Mouse (Mus musculus): Measurements from ENCODE around the gene Cyth1.
A peak's percentile ranks its signal among the peaks of the same experiment; 100 is the strongest.

The Cyth1 gene

DNA sequence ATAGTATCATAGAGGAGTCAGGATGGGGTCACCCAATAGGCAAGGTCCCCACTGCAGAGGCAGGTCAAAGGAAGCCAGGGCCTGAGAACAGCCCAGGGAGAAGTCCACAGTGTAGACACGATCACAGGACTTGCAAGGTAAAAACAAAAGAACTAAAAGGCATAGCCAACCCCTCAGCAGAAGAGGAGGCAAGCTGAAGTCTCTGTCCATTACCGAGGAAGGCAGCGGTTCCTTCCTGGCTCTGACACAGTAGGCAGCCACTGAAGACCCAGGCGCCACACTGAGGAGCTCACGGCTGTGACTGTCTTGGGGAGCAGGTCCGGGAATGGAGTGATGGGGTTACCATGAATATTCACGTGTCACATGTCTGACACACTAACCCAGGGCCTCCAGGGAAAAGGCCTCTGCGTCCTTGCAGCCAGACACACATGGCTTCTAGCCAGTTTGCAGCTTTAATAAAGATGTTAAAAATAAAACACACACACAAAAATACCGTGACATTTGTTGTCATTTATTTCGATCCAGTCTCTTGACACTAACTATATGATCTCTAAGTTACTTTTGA is 51.5 kb downstream of the Cyth1 start:
- DNase-seq: no peak

DNA sequence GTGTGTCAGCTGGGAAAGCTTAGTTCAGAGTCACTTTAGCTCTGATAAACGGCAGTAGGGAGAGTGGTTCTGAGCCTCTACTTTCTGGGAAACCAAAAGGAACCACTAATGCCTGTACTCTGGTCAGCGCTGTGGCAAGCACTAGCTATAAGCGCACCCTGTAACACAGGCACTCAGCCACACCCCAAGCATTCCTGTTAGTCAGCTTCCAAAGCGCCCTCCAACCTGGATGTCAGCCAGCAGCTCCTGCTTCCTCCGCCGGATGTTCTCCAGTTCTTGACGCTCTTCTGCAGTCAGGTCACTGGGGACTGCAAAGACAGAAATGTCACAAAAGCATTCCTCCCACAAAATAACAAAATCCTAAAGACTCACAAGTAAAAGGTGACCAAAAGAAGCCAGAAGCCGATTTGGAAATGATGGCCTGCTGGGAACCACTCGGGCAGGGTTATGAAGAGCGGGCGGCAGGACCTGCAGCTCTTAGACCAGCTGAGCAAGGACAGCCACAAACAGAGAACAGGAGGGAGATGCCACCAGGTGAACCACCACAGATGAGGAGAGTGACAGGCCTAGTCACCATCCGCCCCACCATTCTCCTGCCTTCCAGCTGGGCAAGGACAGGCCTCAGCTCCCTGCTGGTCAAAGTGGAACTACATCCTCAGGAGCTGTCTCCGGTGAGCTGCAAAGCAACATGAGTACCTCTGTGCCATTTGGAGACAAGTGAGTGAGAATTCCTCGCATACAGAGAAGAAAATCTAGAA is 54.8 kb downstream of the Cyth1 start:
- peak; percentile 91 for DNase-seq

- no peak for DNase-seq
These were observed 55.4 kb downstream of the Cyth1 start for GRCm38 (mm10) chr11:118192973-118193372.

GRCm38 (mm10) chr11:118182768-118183167 is 65.6 kb downstream of the Cyth1 start:
- DNase-seq: no peak

DNA sequence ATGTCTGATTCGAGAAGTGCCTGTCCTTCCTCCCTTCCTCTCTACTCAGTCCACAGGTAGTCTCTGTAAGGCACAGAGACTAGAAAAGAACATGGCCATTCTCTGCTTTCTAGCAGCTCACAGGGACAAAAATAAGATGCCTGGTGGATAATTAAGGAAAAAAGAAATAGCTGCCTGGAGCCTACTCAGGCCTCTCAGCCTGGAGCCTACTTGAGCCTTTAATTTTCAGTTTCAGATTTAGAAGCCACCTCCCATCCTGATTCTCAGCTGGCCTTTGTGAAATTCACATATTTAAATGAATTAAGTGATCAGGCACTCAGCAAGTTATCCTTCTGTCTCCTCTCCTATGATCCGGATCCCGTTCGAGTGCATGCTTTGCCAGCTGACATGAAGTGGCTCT is 66.0 kb downstream of the Cyth1 start:
- no peak for DNase-seq

- no peak for DNase-seq
These were observed 68.2 kb downstream of the Cyth1 start for GRCm38 (mm10) chr11:118180199-118180598.

- DNase-seq: no peak
These were observed 70.2 kb downstream of the Cyth1 start for GRCm38 (mm10) chr11:118178236-118178635.

DNA sequence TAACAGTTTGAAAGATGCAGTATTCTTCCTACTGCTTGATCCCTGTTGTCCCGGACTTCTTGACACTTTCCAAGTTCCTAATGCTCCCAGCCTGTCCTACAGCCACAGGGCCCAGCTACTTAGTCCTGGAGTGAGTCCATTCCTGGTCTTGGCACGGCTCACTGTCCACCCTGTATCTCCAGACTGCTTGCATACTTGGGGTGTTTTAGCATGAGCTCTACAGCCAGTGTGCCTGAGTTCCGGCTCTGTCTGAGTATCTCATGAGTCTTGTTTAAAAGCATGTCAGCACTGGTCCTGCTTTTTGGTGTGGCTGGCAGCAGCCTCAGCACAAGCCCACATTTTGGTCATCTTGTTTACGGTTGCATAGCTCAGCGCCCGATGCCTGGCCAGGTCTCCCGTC is 73.6 kb downstream of the Cyth1 start:
- DNase-seq: peak; percentile 23

GRCm38 (mm10) chr11:118172768-118173167 is 75.6 kb downstream of the Cyth1 start:
- DNase-seq: no peak

DNA sequence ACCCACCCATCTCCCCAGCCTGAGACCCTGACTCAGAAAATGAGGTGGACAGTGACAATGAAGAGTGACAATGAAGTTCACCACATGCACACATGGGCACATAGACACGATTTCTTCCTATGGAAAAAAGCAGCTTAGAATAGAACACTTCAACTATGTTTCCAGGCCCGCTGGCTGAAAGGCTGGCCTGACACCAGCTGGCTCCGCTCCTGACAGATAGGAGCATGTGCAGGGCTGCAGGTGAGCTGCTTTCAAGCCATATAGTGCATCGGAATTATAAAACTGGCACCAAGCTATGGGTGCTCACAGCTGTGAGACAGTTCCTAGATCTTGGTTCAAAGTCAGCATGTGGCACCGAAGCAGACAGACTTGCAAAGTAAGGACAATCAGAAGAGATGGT is 78.1 kb downstream of the Cyth1 start:
- no peak for DNase-seq

GRCm38 (mm10) chr11:118168714-118169113 is 79.7 kb downstream of the Cyth1 start:
- DNase-seq: no peak

GRCm38 (mm10) chr11:118166626-118167025 is 81.8 kb downstream of the Cyth1 start:
- DNase-seq: no peak

DNA sequence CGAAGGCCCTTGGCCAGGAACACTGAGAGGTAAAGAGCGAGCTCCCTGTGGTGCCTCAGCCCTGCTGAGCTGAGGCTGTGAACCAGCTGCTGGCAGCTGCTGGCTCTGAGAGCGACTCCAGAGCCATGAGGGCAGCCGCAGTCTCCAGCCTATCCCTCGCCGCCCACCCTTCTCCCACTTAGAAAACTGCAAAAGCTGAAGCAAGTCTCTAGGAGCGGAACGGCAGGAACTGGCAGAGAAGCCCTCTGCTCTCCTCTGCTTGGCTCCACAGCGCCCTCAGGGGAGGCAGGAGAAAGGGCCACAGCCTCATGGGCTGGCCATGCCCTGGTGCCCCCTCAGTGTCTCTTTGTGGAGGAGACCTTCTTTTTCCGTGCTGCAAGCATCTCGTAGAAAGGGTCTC is 82.7 kb downstream of the Cyth1 start:
- DNase-seq: peak; percentile 7

DNA sequence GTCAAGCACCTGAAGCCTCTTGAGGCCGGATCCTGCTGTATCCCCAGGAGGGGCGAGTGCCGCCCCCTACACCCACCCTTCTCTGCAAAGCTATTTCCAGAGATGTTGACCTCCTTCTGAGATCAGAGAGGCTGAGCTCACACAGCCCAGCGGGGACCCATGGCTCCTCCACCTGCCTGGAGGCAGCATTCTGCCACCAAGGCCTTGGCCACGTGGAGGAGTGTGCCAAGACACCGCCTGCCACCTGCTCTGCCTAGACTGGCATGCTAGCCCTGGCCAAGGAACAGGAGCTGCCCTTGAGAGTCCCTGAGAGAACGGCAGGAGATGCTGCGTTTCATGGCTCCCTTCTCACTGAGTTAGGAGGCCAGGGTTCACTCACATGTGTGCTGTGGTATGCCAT is 83.8 kb downstream of the Cyth1 start:
- DNase-seq: no peak

DNA sequence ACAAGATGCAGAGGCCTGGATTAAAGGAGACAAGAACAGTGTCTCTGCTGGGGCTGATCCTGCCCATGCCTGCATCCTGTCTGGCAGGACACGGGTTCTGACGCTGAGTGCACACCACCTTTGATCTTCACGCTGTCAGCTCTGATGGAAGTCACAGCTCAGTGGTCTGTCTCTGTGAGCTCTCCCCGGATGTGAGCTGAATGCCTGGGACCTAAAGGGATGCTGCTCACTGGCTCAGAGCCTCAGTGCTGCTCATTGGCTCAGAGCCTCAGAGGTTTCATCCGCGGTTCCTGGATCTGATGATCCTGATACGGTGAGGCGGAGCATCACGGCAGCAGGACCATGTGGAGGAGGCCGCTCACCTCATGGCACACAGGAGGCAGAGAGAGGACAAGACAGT is 86.1 kb downstream of the Cyth1 start:
- DNase-seq: no peak

DNA sequence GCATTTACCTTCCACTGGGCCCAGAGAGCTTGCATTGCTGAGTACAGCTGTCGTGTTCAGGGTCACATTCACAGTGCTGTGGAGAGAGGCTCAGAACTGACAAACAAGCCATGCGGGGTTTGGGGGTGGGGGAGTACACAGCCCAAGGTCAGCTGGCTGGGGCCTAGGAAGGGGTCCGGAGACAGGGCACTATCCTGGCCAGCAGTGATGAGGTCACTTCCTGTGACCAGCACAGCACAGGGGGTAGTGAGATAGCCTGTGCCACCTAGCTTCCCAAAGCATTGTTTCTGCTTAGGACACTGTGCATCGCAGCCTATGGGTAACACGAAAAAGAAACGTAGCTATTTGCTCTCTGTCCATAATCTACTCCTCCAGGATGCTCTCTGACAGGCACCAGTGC is 87.2 kb downstream of the Cyth1 start:
- no peak for DNase-seq

- DNase-seq: peak; percentile 19
These were observed 87.6 kb downstream of the Cyth1 start for GRCm38 (mm10) chr11:118160763-118161162.

- no peak for DNase-seq
These were observed 89.6 kb downstream of the Cyth1 start for GRCm38 (mm10) chr11:118158753-118159152.

DNA sequence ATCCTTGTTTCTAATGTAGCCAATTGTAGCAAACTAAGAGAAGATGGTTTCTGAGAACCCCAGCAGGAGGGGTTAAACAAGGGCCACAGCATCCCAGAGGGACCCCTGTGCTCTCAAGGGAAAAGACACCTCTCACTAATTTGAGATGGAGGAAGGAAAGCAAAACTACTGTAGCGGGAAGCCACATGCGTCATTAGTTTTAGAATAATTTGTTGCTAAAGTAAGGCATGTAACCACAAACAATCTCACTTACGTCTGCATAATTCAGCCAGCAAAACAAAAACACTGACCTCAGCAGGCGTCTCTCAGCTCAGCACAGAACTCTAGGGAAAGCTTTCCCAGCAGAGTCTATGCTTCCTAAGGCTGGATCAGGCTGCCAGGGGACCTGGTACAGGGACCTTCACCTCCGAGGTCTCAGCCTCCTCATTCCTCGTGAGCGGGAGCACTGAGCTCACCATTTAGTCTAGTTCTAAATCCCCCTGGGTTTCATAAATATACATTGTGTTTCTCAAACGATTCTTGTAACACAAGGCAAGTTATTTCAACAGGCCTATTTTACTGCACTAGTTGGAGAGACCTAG is 91.8 kb downstream of the Cyth1 start:
- DNase-seq: no peak

DNA sequence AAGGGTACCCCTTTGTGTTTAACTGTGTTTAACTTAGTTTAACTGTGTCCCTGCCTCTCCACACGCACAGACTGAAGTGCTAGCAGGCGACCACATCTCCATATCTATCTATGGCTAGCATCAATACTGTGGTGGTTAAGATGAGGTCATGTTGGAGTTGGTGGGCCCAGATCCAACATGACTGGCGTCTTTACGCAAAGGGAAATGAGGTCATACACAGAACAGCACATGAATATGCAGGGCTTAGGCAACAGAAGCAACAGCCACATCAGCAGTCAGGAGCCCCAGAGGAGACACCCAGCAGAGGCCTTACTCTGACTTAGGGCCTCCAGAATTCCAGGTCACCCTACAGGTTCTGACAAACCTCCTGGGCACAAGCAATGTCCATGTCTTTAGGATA is 95.4 kb downstream of the Cyth1 start:
- no peak for DNase-seq

DNA sequence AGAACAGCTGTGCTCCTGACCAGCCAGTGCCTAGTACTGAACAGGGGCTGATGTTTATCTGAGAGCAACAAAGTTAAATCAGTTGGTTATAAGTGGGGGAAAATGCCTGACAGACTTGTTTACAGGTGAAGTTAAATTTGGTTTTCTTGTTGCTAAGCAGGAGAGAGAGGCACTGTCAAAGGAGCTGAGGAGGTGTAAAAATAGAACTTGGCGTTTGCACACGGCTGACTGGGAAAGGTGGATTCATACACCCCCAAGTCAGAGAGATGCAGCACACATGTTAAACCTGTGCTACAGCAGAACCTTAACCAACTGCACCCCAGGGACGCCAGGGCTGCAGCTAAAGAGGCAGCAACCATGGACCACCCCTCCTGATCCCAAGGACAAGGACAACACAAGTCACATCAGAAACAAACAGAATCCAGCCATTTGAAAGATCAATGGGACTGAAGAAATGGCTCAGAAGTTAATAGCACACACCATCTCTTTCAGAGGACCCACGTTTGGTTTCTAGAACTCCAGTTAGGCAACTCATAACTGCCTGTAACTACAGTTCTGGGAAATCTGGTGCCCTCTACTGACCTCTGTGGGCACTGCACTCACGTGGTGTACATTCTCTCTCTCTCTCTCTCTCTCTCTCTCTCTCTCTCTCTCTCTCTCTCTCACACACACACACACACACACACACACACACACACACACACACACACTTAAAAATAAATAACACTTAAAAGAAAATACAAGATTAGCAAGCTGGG is 96.8 kb downstream of the Cyth1 start:
- no peak for DNase-seq

DNA sequence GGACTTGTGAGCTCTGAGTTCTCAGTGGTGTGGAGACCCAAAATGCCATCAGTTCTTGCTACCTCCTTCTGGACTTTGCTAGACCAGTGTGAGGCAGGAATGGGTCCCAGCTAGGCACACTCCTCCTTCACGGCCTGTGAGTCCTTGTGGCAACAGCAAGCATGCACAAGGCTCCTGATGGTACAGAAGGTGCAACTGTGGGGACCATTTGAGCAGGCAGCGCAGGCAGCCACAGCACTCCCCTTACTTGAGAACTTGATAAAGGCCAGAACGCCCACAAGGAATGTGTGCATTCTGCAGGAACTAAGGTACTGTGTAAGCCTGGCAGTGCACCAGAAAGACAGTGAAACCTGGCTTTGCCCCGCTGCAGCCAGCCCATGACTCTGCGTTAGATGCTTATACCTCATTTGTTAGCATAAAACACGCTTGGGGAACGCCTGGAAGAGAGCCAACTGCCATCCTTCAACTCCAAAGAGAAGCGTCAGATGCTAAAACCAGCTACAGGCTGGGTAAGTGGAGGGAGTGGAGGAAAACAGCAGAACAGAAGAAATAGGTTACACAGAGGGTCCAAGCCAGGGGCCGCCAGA is 98.2 kb downstream of the Cyth1 start:
- peak; percentile 20 for DNase-seq

DNA sequence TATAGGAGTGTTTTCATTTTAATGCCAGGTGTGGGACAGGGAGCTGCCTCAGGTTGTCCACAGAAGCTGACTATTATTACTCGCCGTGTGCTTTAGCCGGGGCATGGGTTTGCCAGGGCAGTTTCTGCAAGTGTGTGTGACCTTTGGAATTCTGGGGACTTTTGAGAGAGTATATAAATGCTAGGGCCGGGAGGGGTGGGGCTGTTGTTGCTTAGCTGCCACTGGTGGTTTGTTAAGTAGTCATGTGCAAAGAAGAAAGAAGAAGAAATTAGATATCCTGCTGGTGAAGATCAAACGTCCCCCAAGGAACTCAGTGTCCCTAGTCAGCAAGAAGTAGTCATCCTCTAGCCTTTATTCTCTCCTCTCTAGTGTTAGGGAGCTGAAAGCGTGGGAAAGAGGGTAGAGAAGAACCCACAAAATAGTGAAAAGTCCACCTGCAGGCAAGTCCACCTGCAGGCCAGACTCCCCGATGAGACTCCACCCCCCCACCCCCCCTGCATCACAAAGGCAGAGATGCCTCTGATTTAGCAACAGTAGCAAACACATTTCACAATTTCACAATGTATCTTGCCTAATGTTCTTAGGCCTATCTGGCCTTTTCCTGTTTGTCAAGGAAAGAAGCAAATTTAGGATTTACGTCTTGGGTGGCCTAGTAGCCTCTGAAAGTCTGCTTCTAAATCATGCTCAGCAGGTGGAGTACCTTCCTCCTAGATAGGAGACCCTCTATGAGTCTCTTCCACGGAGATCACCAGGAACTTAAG is 100.3 kb downstream of the Cyth1 start:
- DNase-seq: no peak
